Mouse (Mus musculus) kidney, postnatal 0 days (tissue): ENCODE results near the gene Kif17. TPM values are rescaled to one million over a fixed set of nuclear protein-coding genes. Genes with fewer than 3 reads are reported as not detected.

Experiments used
- ATAC-seq: fragments of 200-750 bp; cut with Nextera tagmentation; replicated peaks from 2 replicates; pipeline ENCODE4 v1.8.0; 2017; ENCODE audit warnings: low read depth, moderate number of reproducible peaks, moderate TSS enrichment, moderate library complexity; ENCODE audit not compliant: low FRiP score
- DNase-seq: peaks from one replicate; pipeline ENCODE4 v3.0.0-alpha.2; 2016; ENCODE audit warnings: low spot score
- H3K27ac ChIP-seq: fragments of 300-500 bp; sonication (generic); 2 replicates; pipeline ENCODE4 v1.5.1; 2014; ENCODE audit warnings: mild to moderate bottlenecking
- H3K27me3 ChIP-seq: fragments of 300-500 bp; sonication (generic); 2 replicates; pipeline ENCODE4 v1.6.1; 2014; ENCODE audit warnings: low read length, mixed read lengths; ENCODE audit not compliant: insufficient read depth
- H3K36me3 ChIP-seq: fragments of 300-500 bp; sonication (generic); 2 replicates; pipeline ENCODE4 v1.6.1; 2014; ENCODE audit warnings: low read length, mixed read lengths; ENCODE audit not compliant: insufficient read depth
- H3K4me1 ChIP-seq: fragments of 300-500 bp; sonication (generic); replicated peaks from 2 replicates; pipeline ENCODE4 v1.6.1; 2014; ENCODE audit warnings: antibody characterized with exemption, low read length, mixed read lengths; ENCODE audit not compliant: insufficient read depth
- H3K4me2 ChIP-seq: fragments of 300-500 bp; sonication (generic); 2 replicates; pipeline ENCODE4 v1.6.1; 2014; ENCODE audit warnings: mild to moderate bottlenecking, low read length, moderate library complexity, mixed read lengths
- H3K4me3 ChIP-seq: fragments of 300-500 bp; sonication (generic); replicated peaks from 2 replicates; pipeline ENCODE4 v1.5.1; 2014; ENCODE audit warnings: low read depth, low read length
- H3K9ac ChIP-seq: fragments of 300-500 bp; sonication (generic); 2 replicates; pipeline ENCODE4 v1.6.1; 2014; ENCODE audit warnings: low read depth, low read length
- H3K9me3 ChIP-seq: fragments of 300-500 bp; sonication (generic); replicated peaks from 2 replicates; pipeline ENCODE4 v1.6.1; 2016; ENCODE audit warnings: low read length, inconsistent platforms, mixed read lengths
- CTCF ChIP-seq: IDR thresholded peaks from 2 replicates; pipeline ENCODE4 v1.5.1; 2016; ENCODE audit warnings: antibody characterized with exemption, low read depth, mild to moderate bottlenecking, moderate library complexity
- WGBS: fragments of 180-500 bp; shearing (Covaris S2); extraction: QIAGEN DNeasy Blood & Tissue Kit; methylation state at CpG from one replicate; pipeline ENCODE4 v1.1.7; 2014; 5-methylcytosine and 5-hydroxymethylcytosine counted together
- polyA plus RNA-seq: library from polyadenylated mRNA; unstranded; fragments of >200 nt; fragmentation: Nextera tagmentation; extraction: Ambion mirVana; gene quantifications from 2 replicates; pipeline ENCODE4 v1.2.1, GENCODE M21; 2015

Kif17 gene
- polyA plus RNA-seq, 1 experiment from 2014 or later: 0.66 TPM

DNA sequence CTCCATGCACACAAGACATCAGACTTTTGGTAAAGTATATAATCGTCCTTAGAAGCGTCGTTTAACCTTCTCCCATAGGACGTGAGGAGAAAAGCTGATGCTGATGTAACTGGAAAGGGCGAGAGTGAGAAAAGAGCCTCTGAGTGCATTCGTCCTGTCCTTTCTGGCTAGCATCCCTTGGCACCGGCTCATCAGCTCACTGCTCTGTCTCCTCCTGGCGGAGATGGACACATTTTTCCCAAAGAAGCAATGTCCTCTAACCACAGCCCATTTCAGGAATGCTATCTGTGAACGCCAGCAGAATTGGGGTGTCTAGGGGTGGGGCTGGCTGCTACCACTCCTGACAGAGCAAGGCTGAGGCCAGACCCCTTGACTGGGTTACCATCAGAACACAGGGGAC, 81.4 kb downstream of the Kif17 start:
- Histone ChIP-seq H3K27ac (no peak overlapping the region), H3K4me2 (no peak overlapping the region), H3K27me3 (no peaks in the 10 kb centered on the region), H3K4me3 (no peak overlapping the region), H3K36me3 (no peaks in the 10 kb centered on the region), H3K9me3 (no peaks in the 10 kb centered on the region), H3K4me1 (no peaks in the 10 kb centered on the region), H3K9ac (no peak overlapping the region)
- ATAC-seq (no peak), DNase-seq (no peak)
- no peak for TF ChIP-seq CTCF
- WGBS: 81% methylated on average over 9 of the region's 9 CpGs

DNA sequence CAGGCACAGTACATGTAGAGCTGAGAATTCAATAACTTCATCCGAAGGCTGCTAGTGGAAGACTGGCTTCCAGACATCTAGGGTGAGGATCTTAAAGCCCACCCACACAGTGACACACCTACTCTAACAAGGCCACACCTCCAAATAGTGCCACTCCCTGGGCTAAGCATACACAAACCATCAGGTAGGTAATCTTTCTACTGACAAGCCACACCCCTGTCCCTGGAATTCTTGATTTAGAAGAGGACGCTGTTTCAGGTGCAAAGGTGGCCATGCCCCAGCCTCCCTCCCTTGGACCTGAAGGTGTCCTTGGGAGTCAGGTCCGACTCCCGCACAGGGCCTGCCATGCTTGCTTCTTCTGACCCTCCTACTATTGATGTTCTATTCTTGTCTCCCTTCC, 82.9 kb downstream of the Kif17 start:
- 77% methylated on average over 4 of the region's 4 CpGs for WGBS
- H3K36me3 ChIP-seq: no peaks in the 10 kb centered on the region
- H3K27ac ChIP-seq: no peak overlapping the region
- no peaks in the 10 kb centered on the region for H3K27me3 ChIP-seq
- no peak overlapping the region for H3K4me3 ChIP-seq
- ATAC-seq (no peak), DNase-seq (no peak)
- no peak overlapping the region for H3K9ac ChIP-seq
- no peak for TF ChIP-seq CTCF
- H3K4me1 ChIP-seq: no peaks in the 10 kb centered on the region
- no peak overlapping the region for H3K4me2 ChIP-seq
- H3K9me3 ChIP-seq: no peaks in the 10 kb centered on the region

DNA sequence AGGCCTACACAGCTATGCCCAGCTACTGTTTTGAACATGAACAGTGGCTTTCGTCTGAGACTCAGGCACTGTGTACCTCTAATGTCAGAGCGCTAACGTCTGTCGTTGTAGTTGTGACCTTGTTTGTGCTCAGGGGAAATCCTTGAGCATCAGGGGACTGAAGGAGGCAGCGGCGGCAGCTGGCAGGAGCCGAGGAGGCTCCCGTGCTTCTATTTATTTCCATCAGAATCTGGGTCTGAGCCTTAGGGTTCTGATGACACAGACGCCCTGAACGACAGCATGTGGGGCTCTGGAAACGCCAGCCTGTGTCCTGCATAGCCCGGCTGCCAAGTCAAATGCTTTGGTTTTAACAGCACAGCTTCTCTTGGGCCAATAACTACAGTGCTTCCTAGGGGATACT, 84.8 kb downstream of the Kif17 start:
- Histone ChIP-seq H3K27me3 (no peaks in the 10 kb centered on the region), H3K36me3 (no peaks in the 10 kb centered on the region), H3K9ac (no peak overlapping the region), H3K4me2 (no peak overlapping the region), H3K4me1 (no peaks in the 10 kb centered on the region), H3K9me3 (no peaks in the 10 kb centered on the region), H3K4me3 (no peak overlapping the region), H3K27ac (no peak overlapping the region)
- DNase-seq (no peak), ATAC-seq (no peak)
- 84% methylated on average over 12 of the region's 12 CpGs for WGBS
- no peak for TF ChIP-seq CTCF

DNA sequence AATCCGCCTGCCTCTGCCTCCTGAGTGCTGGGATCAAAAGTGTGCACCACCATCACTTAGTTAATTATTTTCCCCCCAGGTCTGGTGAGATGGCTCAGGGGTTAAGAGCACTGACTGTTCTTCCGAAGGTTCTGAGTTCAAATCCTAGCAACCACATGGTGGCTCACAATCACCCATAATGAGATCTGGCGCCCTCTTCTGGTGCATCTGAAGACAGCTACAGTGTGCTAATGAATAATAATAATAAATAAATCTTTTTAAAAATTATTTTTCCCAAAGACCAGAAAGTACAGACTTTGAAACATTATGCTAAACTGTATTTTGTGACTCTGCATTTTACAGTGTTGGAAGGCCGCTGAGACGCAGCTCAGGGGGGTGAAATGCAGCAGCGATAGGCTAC, 85.4 kb downstream of the Kif17 start:
- TF ChIP-seq CTCF: peak; percentile 46
- no peak overlapping the region for H3K4me3 ChIP-seq
- H3K4me2 ChIP-seq: no peak overlapping the region
- no peak for DNase-seq
- no peaks in the 10 kb centered on the region for H3K27me3 ChIP-seq
- H3K9ac ChIP-seq: no peak overlapping the region
- H3K9me3 ChIP-seq: no peaks in the 10 kb centered on the region
- H3K27ac ChIP-seq: no peak overlapping the region
- no peaks in the 10 kb centered on the region for H3K36me3 ChIP-seq
- no peak for ATAC-seq
- no peaks in the 10 kb centered on the region for H3K4me1 ChIP-seq
- WGBS: 86% methylated on average over 6 of the region's 6 CpGs

DNA sequence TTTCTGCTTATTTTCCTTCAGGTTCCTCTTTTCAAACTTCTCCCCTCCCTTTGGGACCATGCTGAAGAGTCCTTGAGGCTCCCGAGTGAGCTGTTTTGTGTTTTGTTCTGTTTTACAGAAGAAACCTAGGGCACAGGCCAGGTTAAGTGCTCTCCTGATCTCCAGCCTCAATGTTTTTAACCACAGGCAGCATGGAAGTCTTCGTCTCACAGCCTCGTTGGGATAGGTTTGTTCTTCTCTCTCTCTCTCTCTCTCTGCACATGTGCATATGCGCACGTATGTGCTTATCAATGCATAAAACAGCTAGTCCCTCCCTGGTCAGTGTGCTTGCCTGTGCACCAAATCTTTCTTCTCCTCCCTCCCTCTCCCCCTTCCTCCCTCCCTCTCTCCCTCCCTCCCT, 86.6 kb downstream of the Kif17 start:
- Histone ChIP-seq H3K9ac (no peak overlapping the region), H3K36me3 (no peaks in the 10 kb centered on the region), H3K4me1 (no peaks in the 10 kb centered on the region), H3K27ac (no peak overlapping the region), H3K27me3 (no peaks in the 10 kb centered on the region), H3K4me3 (no peak overlapping the region), H3K4me2 (no peak overlapping the region), H3K9me3 (no peaks in the 10 kb centered on the region)
- no peak for TF ChIP-seq CTCF
- WGBS: 79% methylated on average over 5 of the region's 5 CpGs
- no peak for ATAC-seq
- no peak for DNase-seq

DNA sequence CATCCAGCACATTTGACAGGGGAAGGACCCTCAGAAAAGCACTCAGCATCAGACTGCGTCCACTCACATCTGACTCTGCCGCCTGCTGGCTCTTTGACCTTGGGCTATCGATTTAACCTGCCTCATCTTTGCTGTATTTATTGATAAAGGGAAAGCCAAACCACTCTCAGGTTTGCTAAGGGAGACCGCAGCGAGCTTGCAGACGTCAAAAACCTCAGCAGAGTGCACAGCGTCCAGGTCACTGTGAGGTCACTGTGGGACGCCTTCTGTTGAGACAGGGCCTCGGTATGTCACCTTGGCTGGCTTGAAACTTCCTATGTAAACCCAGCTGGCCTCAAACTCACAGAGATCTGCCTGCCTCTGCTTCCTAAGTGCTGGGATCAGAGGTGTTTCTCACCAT, 87.1 kb downstream of the Kif17 start:
- no peaks in the 10 kb centered on the region for H3K4me1 ChIP-seq
- no peak overlapping the region for H3K27ac ChIP-seq
- DNase-seq: no peak
- H3K9me3 ChIP-seq: no peaks in the 10 kb centered on the region
- no peak overlapping the region for H3K4me2 ChIP-seq
- TF ChIP-seq CTCF: no peak
- no peak for ATAC-seq
- no peak overlapping the region for H3K9ac ChIP-seq
- H3K4me3 ChIP-seq: no peak overlapping the region
- no peaks in the 10 kb centered on the region for H3K27me3 ChIP-seq
- 74% methylated on average over 9 of the region's 9 CpGs for WGBS
- no peaks in the 10 kb centered on the region for H3K36me3 ChIP-seq

DNA sequence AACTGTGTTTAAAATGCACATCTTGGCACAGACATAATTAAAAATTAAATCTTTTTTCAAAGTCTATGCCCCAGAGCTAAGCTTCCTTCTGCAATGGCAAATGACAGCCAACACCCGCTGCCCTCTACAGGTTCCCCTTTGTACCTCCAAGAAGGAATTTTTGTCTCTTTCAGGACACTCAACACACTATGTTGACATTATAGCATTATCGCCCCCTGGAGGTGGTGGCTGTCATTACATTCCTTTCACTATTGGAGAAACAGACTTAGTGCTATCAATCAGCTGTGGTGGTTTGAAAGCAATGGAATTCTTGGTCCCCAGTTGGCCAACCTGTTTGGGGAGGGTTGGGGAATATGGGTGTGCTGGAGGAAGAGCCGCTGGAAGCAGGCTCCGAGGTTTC, 89.7 kb downstream of the Kif17 start:
- H3K4me2 ChIP-seq: no peak overlapping the region
- no peak overlapping the region for H3K27ac ChIP-seq
- peak; percentile 41 for DNase-seq
- TF ChIP-seq CTCF: peak; percentile 72
- no peaks in the 10 kb centered on the region for H3K9me3 ChIP-seq
- H3K27me3 ChIP-seq: no peaks in the 10 kb centered on the region
- H3K9ac ChIP-seq: no peak overlapping the region
- no peaks in the 10 kb centered on the region for H3K36me3 ChIP-seq
- no peak for ATAC-seq
- no peak overlapping the region for H3K4me3 ChIP-seq
- WGBS: 39% methylated on average over 4 of the region's 4 CpGs
- peaks cover 10% of the 10 kb centered on the region for H3K4me1 ChIP-seq
